Mouse (Mus musculus) heart, postnatal 0 days (tissue): Measurements from ENCODE around the gene Hoxc8. TPM values are rescaled to one million over a fixed set of nuclear protein-coding genes. Genes with fewer than 3 reads are reported as not detected.

ENCODE experiments used
- ATAC-seq: fragments of 200-750 bp; cut with Nextera tagmentation; 2 replicates; pipeline ENCODE4 v1.8.0; 2017; ENCODE audit warnings: low read depth, moderate number of reproducible peaks, moderate library complexity; ENCODE audit not compliant: insufficient read depth
- DNase-seq: peaks from one replicate; pipeline ENCODE4 v3.0.0-alpha.2; 2016; ENCODE audit warnings: low spot score
- H3K27ac ChIP-seq: fragments of 300-500 bp; sonication (generic); 2 replicates; pipeline ENCODE4 v1.5.1; 2014; ENCODE audit warnings: low read depth, mild to moderate bottlenecking
- H3K27me3 ChIP-seq: fragments of 300-500 bp; sonication (generic); 2 replicates; pipeline ENCODE4 v1.6.1; 2014; ENCODE audit warnings: low read length, mixed read lengths; ENCODE audit not compliant: control insufficient read depth, insufficient read depth
- H3K36me3 ChIP-seq: fragments of 300-500 bp; sonication (generic); replicated peaks from 2 replicates; pipeline ENCODE4 v1.6.1; 2014; ENCODE audit warnings: low read length, mixed read lengths; ENCODE audit not compliant: control insufficient read depth, insufficient read depth
- H3K4me1 ChIP-seq: fragments of 300-500 bp; sonication (generic); 2 replicates; pipeline ENCODE4 v1.6.1; 2014; ENCODE audit warnings: antibody characterized with exemption; ENCODE audit not compliant: control insufficient read depth, insufficient read depth
- H3K4me2 ChIP-seq: fragments of 300-500 bp; sonication (generic); 2 replicates; pipeline ENCODE4 v1.6.1; 2014; ENCODE audit warnings: low read depth, mild to moderate bottlenecking, low read length, moderate library complexity
- H3K4me3 ChIP-seq: fragments of 300-500 bp; sonication (generic); 2 replicates; pipeline ENCODE4 v1.5.1; 2014; ENCODE audit warnings: low read depth, low read length
- H3K9ac ChIP-seq: fragments of 300-500 bp; sonication (generic); replicated peaks from 2 replicates; pipeline ENCODE4 v1.6.1; 2014; ENCODE audit warnings: low read depth, low read length, mixed read lengths
- H3K9me3 ChIP-seq: fragments of 300-500 bp; sonication (generic); replicated peaks from 2 replicates; pipeline ENCODE4 v1.6.1; 2016; ENCODE audit warnings: low read length; ENCODE audit not compliant: control insufficient read depth
- CTCF ChIP-seq: IDR thresholded peaks from 2 replicates; pipeline ENCODE4 v1.5.1; 2016; ENCODE audit warnings: antibody characterized with exemption, control low read depth, low read depth
- EP300 ChIP-seq: IDR thresholded peaks from 2 replicates; pipeline ENCODE4 v1.6.1; 2016; ENCODE audit warnings: antibody characterized with exemption, low read depth
- WGBS: fragments of 180-500 bp; shearing (Covaris S2); extraction: QIAGEN DNeasy Blood & Tissue Kit; methylation state at CpG from one replicate; pipeline ENCODE4 v1.1.7; 2014; 5-methylcytosine and 5-hydroxymethylcytosine counted together
- polyA plus RNA-seq: library from polyadenylated mRNA; unstranded; fragments of >200 nt; fragmentation: Nextera tagmentation; extraction: Ambion mirVana; gene quantifications from 2 replicates; pipeline ENCODE4 v1.2.1, GENCODE M21; 2015
- total RNA-seq: library from RNA; depleted of rRNA; stranded (reverse); fragments of >200 nt; gene quantifications from 2 replicates; pipeline ENCODE4 v1.2.3, GENCODE M21; 2014; ENCODE audit warnings: low replicate concordance; rRNA removed

Gene Hoxc8
- not detected in 2 replicates for total RNA-seq
- polyA plus RNA-seq: not detected in 2 replicates

DNA sequence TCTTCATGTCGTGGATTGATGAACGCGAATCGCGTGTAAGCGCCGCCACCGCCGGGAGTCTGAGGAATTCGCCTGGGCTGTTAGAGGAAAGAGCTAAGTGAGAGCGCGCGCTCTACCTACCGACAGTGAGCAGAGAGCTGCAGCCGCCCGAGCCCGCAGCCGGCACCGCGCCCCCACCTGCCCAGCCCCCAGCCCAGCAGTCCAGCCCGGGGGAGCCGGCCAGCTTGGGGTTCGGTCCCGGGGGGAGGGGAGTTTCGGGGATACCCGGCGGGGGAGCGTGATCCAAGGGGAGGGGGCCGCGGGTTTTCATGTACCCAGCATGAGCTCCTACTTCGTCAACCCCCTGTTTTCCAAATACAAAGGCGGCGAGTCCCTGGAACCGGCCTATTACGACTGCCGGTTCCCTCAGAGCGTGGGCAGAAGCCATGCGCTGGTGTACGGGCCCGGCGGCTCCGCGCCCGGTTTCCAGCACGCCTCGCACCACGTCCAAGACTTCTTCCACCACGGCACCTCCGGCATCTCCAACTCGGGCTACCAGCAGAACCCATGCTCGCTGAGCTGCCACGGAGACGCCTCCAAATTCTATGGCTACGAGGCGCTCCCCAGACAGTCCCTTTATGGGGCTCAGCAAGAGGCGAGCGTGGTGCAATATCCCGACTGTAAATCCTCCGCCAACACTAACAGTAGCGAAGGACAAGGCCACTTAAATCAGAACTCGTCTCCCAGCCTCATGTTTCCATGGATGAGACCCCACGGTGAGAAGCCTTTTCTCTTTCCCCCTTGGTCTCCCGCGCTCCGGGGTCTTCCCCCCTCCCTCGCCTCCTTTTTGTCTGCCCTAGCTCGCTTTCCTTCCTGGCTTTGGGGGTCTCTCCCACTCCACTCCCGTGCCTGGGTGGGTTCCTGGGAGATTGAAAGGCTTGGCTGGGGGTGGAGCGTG is at the start of gene Hoxc8:
Hoxc8 (plus strand) TSS at position 147 of the 937 bp plus-strand sequence.
- Histone ChIP-seq H3K27ac (no peak within 1 kb of the TSS), H3K4me2 (no peak within 1 kb of the TSS), H3K4me1 (no peaks in the 10 kb centered on the region), H3K36me3 (no peaks in the 10 kb centered on the region), H3K27me3 (peaks cover 98% of the 10 kb centered on the region), H3K9ac (no peak within 1 kb of the TSS), H3K4me3 (peak within 1 kb of the TSS; percentile 10; the same call in 1 of the 2 replicates), H3K9me3 (no peaks in the 10 kb centered on the region)
- ATAC-seq: no peak
- DNase-seq: no peak
- TF ChIP-seq CTCF: no peak
- no peak for TF ChIP-seq EP300
- 3% methylated on average over 69 of the region's 69 CpGs for WGBS

DNA sequence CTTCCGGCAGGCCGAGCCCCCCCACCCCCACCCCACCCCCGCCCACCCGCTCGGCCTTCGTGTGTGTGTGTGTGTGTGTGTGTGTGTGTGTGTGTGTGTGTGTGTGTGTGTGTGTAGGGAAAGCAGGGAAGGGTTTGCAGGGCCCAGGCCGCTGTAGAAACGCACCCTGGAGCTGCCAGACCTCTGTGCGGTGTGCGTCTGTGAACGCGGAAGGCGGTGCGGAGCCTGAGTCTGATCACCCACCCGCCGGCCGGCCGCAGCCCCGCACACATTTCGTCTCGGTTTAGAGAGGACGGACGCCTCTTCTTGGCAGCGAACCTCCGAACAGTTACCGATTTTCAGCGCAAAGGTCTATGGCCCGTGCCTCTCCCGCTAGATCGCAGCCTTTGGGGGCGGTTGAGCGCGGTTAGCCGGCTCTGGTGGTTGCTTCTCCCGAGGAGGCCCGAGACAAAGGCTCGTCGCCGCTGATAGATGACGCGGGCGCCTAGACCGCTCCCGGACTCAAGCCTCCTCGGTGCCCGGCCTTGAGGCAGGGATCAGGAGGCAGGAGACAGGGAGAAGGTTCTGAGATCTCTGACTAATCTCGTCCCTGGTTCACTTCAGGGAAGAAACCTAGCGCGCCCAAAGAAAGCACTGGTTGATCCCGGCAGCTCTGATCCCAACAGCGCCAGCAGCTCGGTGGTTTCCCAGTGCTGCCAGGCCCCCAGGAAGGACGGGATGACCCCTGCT is 47.5 kb upstream of the Hoxc8 start:
- Histone ChIP-seq H3K4me2 (peak overlapping the region; percentile 35), H3K36me3 (no peaks in the 10 kb centered on the region), H3K27ac (no peak overlapping the region), H3K9ac (no peak overlapping the region), H3K4me3 (peak overlapping the region; percentile 31), H3K27me3 (peaks cover 100% of the 10 kb centered on the region), H3K4me1 (no peaks in the 10 kb centered on the region), H3K9me3 (no peaks in the 10 kb centered on the region)
- DNase-seq (no peak), ATAC-seq (no peak)
- TF ChIP-seq CTCF (peak; percentile 52), EP300 (no peak)
- 2% methylated on average over 49 of the region's 53 CpGs for WGBS

DNA sequence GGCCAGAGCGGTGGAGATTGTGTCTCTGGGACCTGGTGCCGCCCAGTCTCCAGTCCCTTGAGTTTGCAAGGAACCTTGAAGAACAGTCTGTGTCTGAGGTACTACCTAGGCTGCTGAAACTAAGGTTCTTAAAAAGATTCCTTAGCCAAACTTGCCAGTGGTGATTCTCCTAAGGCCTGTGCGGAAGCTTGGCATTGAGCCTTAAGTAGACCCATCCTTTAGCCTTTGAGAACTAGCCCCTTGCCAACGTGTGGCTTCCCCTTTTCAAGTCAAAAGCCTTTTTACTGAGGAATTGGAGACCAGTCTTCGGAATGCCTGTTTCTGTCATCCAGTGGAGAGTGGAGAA is 47.0 kb upstream of the Hoxc8 start:
- H3K4me1 ChIP-seq: no peaks in the 10 kb centered on the region
- H3K4me3 ChIP-seq: peak overlapping the region; percentile 31; the same call in 1 of the 2 replicates
- no peak overlapping the region for H3K27ac ChIP-seq
- TF ChIP-seq CTCF (no peak), EP300 (no peak)
- H3K4me2 ChIP-seq: no peak overlapping the region
- H3K9ac ChIP-seq: no peak overlapping the region
- H3K36me3 ChIP-seq: no peaks in the 10 kb centered on the region
- ATAC-seq: no peak
- 5% methylated on average over 5 of the region's 5 CpGs for WGBS
- DNase-seq: no peak
- no peaks in the 10 kb centered on the region for H3K9me3 ChIP-seq
- peaks cover 100% of the 10 kb centered on the region for H3K27me3 ChIP-seq

DNA sequence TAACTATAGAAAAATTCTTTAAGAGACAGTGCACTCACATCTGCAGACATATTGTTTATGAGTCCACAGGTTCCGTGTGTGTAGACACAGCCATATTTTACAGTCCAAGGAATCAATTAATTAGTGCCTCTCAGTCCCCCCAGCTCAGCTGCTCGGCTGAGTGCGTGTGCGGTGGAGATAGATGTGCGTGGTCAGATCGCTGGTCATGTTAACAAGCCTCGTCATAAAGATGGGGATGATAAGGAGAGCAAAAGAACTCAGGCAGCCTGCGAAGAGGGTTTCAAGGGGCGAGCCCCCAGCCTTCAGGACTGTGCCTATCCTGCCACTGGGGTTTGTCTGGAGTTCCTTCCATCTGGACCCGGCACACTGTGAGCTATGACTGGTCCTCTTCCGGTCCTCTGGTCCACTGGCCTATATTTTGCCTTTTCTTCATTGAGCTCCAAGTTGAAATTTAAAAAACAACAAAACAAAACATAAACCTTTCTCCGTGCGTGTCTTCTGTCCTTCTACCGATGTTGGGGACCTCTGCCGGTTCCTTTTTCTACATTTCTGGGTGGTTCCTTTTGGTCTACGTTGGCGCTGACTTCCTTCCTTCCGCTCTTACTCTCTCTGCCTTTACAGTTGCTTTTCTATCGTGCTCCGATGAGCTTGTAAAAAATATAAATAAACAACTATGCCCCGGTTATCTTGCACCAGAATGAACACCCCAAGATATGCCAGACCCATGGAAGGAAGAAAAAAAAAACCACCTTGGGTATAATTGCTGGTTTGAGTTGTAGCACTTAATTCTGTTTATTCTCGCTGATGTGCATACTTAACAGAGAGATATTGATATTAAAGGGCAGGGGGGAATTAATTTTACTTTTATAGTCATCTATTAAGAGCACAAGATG is 45.0 kb upstream of the Hoxc8 start:
- ATAC-seq (no peak), DNase-seq (no peak)
- TF ChIP-seq EP300 (no peak), CTCF (no peak)
- H3K36me3 ChIP-seq: no peaks in the 10 kb centered on the region
- no peak overlapping the region for H3K4me2 ChIP-seq
- WGBS: 14% methylated on average over 22 of the region's 22 CpGs
- H3K27ac ChIP-seq: no peak overlapping the region
- H3K9me3 ChIP-seq: no peaks in the 10 kb centered on the region
- H3K4me3 ChIP-seq: no peak overlapping the region
- no peak overlapping the region for H3K9ac ChIP-seq
- H3K27me3 ChIP-seq: peaks cover 100% of the 10 kb centered on the region
- no peaks in the 10 kb centered on the region for H3K4me1 ChIP-seq

DNA sequence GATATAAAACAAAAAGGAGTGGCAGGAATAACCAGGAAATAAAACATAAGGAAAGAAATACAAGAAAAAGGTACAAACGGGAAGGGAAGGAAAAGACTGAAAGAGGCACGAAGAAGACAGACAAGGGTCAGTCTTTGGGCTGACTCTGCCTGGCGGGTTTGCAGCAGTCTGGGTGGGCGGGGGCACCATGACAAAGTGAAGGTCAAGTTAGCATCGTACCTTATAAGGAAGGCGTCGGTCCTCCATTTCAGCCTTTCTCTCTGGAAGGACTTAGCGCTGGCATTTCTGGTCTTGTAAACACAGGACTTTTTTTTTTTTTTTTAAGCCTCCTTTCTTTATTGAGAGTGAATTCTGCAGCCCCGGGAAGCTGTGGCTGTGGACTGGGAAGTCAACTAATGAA is 43.1 kb upstream of the Hoxc8 start:
- no peaks in the 10 kb centered on the region for H3K36me3 ChIP-seq
- WGBS: 2% methylated on average over 9 of the region's 9 CpGs
- ATAC-seq (no peak), DNase-seq (no peak)
- peaks cover 100% of the 10 kb centered on the region for H3K27me3 ChIP-seq
- no peak for TF ChIP-seq EP300
- TF ChIP-seq CTCF: no peak
- H3K4me3 ChIP-seq: no peak overlapping the region
- no peak overlapping the region for H3K4me2 ChIP-seq
- no peaks in the 10 kb centered on the region for H3K4me1 ChIP-seq
- H3K27ac ChIP-seq: no peak overlapping the region
- no peak overlapping the region for H3K9ac ChIP-seq
- no peaks in the 10 kb centered on the region for H3K9me3 ChIP-seq
